Mouse (Mus musculus): ENCODE data around the gene Nsf.

DNA sequence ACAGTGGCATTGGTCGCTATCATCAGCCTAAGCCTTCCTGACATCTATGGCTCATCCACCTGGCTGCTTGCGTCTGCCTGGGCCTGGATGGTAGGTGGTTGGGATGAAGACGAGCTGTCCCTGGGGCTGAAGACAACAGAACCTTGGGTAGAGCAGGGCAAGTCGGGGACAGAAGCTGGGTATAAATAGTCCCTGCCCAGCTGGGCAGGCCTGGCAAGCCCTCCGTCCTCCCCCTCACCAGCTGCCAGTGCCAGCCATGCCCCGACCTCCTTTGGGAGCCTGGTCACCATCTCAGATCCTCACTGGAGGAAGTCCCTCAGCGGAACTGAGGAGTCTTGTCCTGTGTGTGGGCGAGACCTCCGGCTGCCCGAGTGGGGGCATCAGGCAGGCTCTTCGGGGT, 149.7 kb downstream of the Nsf start:
- no peak for TF ChIP-seq CTCF (IDR thresholded peaks at IDR 0.05; ENCODE audit: borderline replicate concordance, extremely low read depth, insufficient read depth, insufficient read length)
- TF ChIP-seq POLR2A (IDR thresholded peaks at IDR 0.05; ENCODE audit: borderline replicate concordance, extremely low read depth, insufficient read depth, insufficient read length, poor library complexity, severe bottlenecking): no peak

Data from brain, embryonic 14.5 days (tissue).